Mouse (Mus musculus): ENCODE data around the gene Il1r2. TPM values are rescaled to one million over a fixed set of nuclear protein-coding genes. Genes with fewer than 3 reads are reported as not detected.

The Il1r2 gene
- polyA plus RNA-seq (2015; fragmentation: Nextera tagmentation; extraction: Ambion mirVana) = 0.72 and 1.2 TPM in 2 replicates

GRCm38 (mm10) chr1:40073779-40074178 lies at the start of gene Il1r2:
TSS of gene Il1r2 (plus strand) at chr1:40074079.
- 95% methylated on average over 5 of the region's 5 CpGs for WGBS
- ATAC-seq = no peak
- Histone ChIP-seq H3K4me2 (ENCODE audit: low read length) (no peak within 1 kb of the TSS), H3K27me3 (ENCODE audit: control insufficient read depth, insufficient read depth, low read depth, low read length) (no peaks in the 10 kb centered on the region), H3K36me3 (ENCODE audit: control insufficient read depth, insufficient read depth, low read length) (no peaks in the 10 kb centered on the region), H3K4me1 (ENCODE audit: control insufficient read depth, insufficient read depth, low read length) (no peaks in the 10 kb centered on the region), H3K9ac (ENCODE audit: low read depth, low read length) (no peak within 1 kb of the TSS), H3K9me3 (replicated peaks; ENCODE audit: control insufficient read depth, low read length, poor library complexity, severe bottlenecking) (no peaks in the 10 kb centered on the region), H3K4me3 (ENCODE audit: low read depth, low read length) (no peak within 1 kb of the TSS), H3K27ac (ENCODE audit: low read length) (no peak within 1 kb of the TSS)

GRCm38 (mm10) chr1:40024554-40025320 lies 49.1 kb upstream of the Il1r2 start:
- Histone ChIP-seq H3K27me3 (ENCODE audit: control insufficient read depth, insufficient read depth, low read depth, low read length) (no peaks in the 10 kb centered on the region), H3K36me3 (ENCODE audit: control insufficient read depth, insufficient read depth, low read length) (peaks cover 38% of the 10 kb centered on the region), H3K4me3 (ENCODE audit: low read depth, low read length) (no peak overlapping the region), H3K4me1 (ENCODE audit: control insufficient read depth, insufficient read depth, low read length) (no peaks in the 10 kb centered on the region), H3K4me2 (ENCODE audit: low read length) (no peak overlapping the region), H3K9ac (ENCODE audit: low read depth, low read length) (no peak overlapping the region), H3K9me3 (replicated peaks; ENCODE audit: control insufficient read depth, low read length, poor library complexity, severe bottlenecking) (no peaks in the 10 kb centered on the region), H3K27ac (ENCODE audit: low read length) (no peak overlapping the region)
- no peak for ATAC-seq
- 95% methylated on average over 27 of the region's 27 CpGs for WGBS

DNA sequence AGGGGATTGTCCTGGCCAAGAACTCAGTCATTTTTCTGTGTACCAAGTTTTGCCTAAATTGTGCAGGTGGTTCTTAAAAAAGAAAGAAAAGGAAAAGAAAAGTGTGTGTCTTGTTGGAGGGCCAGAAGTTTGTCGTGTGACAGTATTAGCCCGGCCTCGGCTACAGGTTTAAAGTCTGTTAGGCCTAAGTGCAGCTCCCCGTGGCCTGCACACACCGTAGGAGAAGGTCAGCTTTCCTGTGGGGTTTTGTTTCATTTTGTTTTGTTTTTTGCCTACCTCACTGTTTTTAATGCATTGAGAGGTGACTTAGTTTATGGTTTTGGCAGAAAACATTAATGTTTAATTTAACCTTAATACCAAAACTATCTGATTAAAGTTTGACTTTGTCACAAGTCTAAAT lies 48.5 kb upstream of the Il1r2 start:
- 90% methylated on average over 5 of the region's 5 CpGs for WGBS
- peaks cover 32% of the 10 kb centered on the region for H3K36me3 ChIP-seq (ENCODE audit: control insufficient read depth, insufficient read depth, low read length)
- no peak for ATAC-seq

GRCm38 (mm10) chr1:40027116-40027620 lies 46.7 kb upstream of the Il1r2 start:
- H3K9me3 ChIP-seq (replicated peaks; ENCODE audit: control insufficient read depth, low read length, poor library complexity, severe bottlenecking) = no peaks in the 10 kb centered on the region
- no peak overlapping the region for H3K27ac ChIP-seq (ENCODE audit: low read length)
- peaks cover 29% of the 10 kb centered on the region for H3K36me3 ChIP-seq (ENCODE audit: control insufficient read depth, insufficient read depth, low read length)
- H3K4me3 ChIP-seq (ENCODE audit: low read depth, low read length) = no peak overlapping the region
- H3K9ac ChIP-seq (ENCODE audit: low read depth, low read length) = no peak overlapping the region
- H3K4me2 ChIP-seq (ENCODE audit: low read length) = no peak overlapping the region
- H3K4me1 ChIP-seq (ENCODE audit: control insufficient read depth, insufficient read depth, low read length) = no peaks in the 10 kb centered on the region
- ATAC-seq = no peak
- no peaks in the 10 kb centered on the region for H3K27me3 ChIP-seq (ENCODE audit: control insufficient read depth, insufficient read depth, low read depth, low read length)
- WGBS = 86% methylated on average over 7 of the region's 7 CpGs

More for the DNA sequence above, 48.5 kb upstream of the Il1r2 start:
- H3K4me3 ChIP-seq (ENCODE audit: low read depth, low read length) = no peak overlapping the region
- H3K27ac ChIP-seq (ENCODE audit: low read length) = no peak overlapping the region
- no peak overlapping the region for H3K9ac ChIP-seq (ENCODE audit: low read depth, low read length)
- no peak overlapping the region for H3K4me2 ChIP-seq (ENCODE audit: low read length)
- no peaks in the 10 kb centered on the region for H3K27me3 ChIP-seq (ENCODE audit: control insufficient read depth, insufficient read depth, low read depth, low read length)
- H3K9me3 ChIP-seq (replicated peaks; ENCODE audit: control insufficient read depth, low read length, poor library complexity, severe bottlenecking) = no peaks in the 10 kb centered on the region
- H3K4me1 ChIP-seq (ENCODE audit: control insufficient read depth, insufficient read depth, low read length) = no peaks in the 10 kb centered on the region

DNA sequence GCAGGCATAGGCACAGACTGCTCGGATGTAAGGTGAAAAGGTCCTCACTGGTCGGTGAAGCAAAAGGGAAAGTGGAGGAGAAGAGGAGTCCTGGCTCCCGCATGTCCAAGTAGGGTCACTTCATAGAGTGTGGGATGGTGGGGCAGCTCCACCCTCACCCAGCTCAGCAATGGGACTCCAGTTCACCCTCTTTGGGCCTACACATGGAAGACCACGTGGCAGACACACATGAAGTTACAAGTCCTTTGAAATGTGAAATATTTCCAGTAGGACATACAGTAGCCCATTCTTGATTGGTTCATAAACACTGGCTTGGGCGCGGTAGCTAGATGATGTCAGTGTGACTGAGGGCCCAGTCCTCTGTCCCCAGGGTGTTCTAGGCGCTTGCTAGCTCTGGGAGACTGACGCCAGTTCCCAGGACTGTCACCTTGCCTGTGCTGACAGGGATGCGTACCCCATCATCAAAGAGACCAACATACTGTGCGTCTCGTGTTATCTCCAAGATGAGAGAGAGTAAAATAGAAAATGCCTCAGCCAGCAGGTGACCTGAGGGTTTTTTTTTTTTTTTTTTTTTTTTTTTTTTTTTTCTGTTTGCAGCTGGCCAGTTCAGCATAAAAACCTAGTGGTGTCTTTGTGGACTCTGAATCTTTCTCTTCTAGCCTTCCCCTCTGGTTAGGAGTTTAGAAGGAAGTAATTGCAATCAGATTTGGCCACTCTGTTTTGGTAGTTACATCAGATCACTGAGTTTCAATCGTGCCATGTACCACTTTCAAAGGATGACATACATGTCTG lies 45.5 kb upstream of the Il1r2 start:
- H3K9me3 ChIP-seq (replicated peaks; ENCODE audit: control insufficient read depth, low read length, poor library complexity, severe bottlenecking) = no peaks in the 10 kb centered on the region
- no peak overlapping the region for H3K27ac ChIP-seq (ENCODE audit: low read length)
- ATAC-seq = peak; percentile 57
- H3K36me3 ChIP-seq (ENCODE audit: control insufficient read depth, insufficient read depth, low read length) = peaks cover 20% of the 10 kb centered on the region
- H3K4me3 ChIP-seq (ENCODE audit: low read depth, low read length) = no peak overlapping the region
- no peaks in the 10 kb centered on the region for H3K4me1 ChIP-seq (ENCODE audit: control insufficient read depth, insufficient read depth, low read length)
- H3K4me2 ChIP-seq (ENCODE audit: low read length) = no peak overlapping the region
- no peak overlapping the region for H3K9ac ChIP-seq (ENCODE audit: low read depth, low read length)
- H3K27me3 ChIP-seq (ENCODE audit: control insufficient read depth, insufficient read depth, low read depth, low read length) = no peaks in the 10 kb centered on the region
- 77% methylated on average over 12 of the region's 12 CpGs for WGBS

DNA sequence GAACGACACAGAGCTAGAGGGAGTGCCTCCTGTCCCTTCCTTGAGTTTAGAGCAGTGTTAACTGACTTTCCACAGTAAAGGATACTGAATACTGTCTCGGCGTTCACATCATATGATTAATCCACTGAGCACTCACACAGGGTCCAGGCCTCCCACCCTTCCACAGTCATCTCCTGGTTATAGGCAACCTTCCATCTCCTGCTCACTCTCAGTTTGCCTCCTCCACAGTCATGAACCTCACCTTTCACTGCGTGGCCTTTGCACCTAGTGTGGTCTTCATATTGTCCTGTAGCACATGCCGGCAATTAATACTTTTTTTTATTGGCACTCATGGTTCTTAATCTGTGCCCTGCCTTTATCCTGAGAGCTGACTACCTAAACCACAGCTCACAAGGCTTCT lies 44.3 kb upstream of the Il1r2 start:
- no peak overlapping the region for H3K4me2 ChIP-seq (ENCODE audit: low read length)
- ATAC-seq = no peak
- no peaks in the 10 kb centered on the region for H3K4me1 ChIP-seq (ENCODE audit: control insufficient read depth, insufficient read depth, low read length)
- H3K27ac ChIP-seq (ENCODE audit: low read length) = no peak overlapping the region
- no peak overlapping the region for H3K9ac ChIP-seq (ENCODE audit: low read depth, low read length)
- peaks cover 10% of the 10 kb centered on the region for H3K36me3 ChIP-seq (ENCODE audit: control insufficient read depth, insufficient read depth, low read length)
- 91% methylated on average over 5 of the region's 5 CpGs for WGBS
- H3K27me3 ChIP-seq (ENCODE audit: control insufficient read depth, insufficient read depth, low read depth, low read length) = no peaks in the 10 kb centered on the region
- no peak overlapping the region for H3K4me3 ChIP-seq (ENCODE audit: low read depth, low read length)
- H3K9me3 ChIP-seq (replicated peaks; ENCODE audit: control insufficient read depth, low read length, poor library complexity, severe bottlenecking) = no peaks in the 10 kb centered on the region

DNA sequence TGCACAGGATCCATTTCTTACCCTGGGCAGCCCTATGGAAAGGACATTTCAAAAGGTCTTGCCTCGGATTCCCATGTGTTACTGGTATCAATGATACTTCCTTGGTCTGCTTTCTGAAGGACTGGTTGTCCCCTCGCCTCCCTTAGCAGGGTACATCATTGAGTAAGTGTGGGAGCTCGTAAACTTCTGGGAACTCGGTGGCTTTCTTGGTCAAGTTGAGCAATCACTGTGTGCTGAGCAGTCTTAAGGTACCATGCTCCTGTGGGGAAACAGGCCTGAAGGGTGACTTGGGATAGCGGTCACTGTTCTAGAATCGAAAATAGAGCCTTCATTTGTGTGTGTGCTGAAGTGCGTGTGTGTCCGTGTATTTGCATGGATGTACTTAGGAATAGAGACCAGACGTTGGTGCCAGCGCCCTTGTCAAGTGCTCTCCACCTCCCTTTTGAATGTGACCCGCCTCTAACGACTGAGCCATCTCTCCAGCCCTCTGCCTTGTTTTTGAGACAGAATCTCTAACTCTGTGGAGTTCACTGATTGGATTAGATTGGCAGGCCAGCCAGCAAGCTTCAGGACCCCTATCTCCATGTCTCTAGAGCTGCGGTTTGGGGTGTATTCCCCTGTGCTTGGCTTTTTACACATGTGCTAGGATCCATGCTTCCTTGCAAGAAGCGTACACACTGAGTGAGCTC lies 43.4 kb upstream of the Il1r2 start:
- Histone ChIP-seq H3K4me3 (ENCODE audit: low read depth, low read length) (no peak overlapping the region), H3K36me3 (ENCODE audit: control insufficient read depth, insufficient read depth, low read length) (peaks cover 6% of the 10 kb centered on the region; the same call in 1 of the 2 replicates), H3K9me3 (replicated peaks; ENCODE audit: control insufficient read depth, low read length, poor library complexity, severe bottlenecking) (no peaks in the 10 kb centered on the region), H3K9ac (ENCODE audit: low read depth, low read length) (no peak overlapping the region), H3K4me2 (ENCODE audit: low read length) (no peak overlapping the region), H3K27ac (ENCODE audit: low read length) (no peak overlapping the region), H3K27me3 (ENCODE audit: control insufficient read depth, insufficient read depth, low read depth, low read length) (no peaks in the 10 kb centered on the region), H3K4me1 (ENCODE audit: control insufficient read depth, insufficient read depth, low read length) (no peaks in the 10 kb centered on the region)
- no peak for ATAC-seq
- WGBS = 90% methylated on average over 14 of the region's 14 CpGs

GRCm38 (mm10) chr1:40030976-40031356 lies 42.9 kb upstream of the Il1r2 start:
- Histone ChIP-seq H3K9me3 (replicated peaks; ENCODE audit: control insufficient read depth, low read length, poor library complexity, severe bottlenecking) (no peaks in the 10 kb centered on the region), H3K27ac (ENCODE audit: low read length) (no peak overlapping the region), H3K4me1 (ENCODE audit: control insufficient read depth, insufficient read depth, low read length) (no peaks in the 10 kb centered on the region), H3K4me3 (ENCODE audit: low read depth, low read length) (no peak overlapping the region), H3K27me3 (ENCODE audit: control insufficient read depth, insufficient read depth, low read depth, low read length) (no peaks in the 10 kb centered on the region), H3K4me2 (ENCODE audit: low read length) (no peak overlapping the region), H3K36me3 (ENCODE audit: control insufficient read depth, insufficient read depth, low read length) (peaks cover 6% of the 10 kb centered on the region; the same call in 1 of the 2 replicates), H3K9ac (ENCODE audit: low read depth, low read length) (no peak overlapping the region)
- 96% methylated on average over 8 of the region's 8 CpGs for WGBS
- no peak for ATAC-seq

Measured in midbrain, embryonic 16.5 days (tissue).